Mouse (Mus musculus): Measurements from ENCODE around the gene Mcee. TPM values are rescaled to one million over a fixed set of nuclear protein-coding genes. Genes with fewer than 3 reads are reported as not detected.

The Mcee gene
- 18.9 TPM for polyA plus RNA-seq (2012; fragmentation: generic; extraction: Trizol)

DNA sequence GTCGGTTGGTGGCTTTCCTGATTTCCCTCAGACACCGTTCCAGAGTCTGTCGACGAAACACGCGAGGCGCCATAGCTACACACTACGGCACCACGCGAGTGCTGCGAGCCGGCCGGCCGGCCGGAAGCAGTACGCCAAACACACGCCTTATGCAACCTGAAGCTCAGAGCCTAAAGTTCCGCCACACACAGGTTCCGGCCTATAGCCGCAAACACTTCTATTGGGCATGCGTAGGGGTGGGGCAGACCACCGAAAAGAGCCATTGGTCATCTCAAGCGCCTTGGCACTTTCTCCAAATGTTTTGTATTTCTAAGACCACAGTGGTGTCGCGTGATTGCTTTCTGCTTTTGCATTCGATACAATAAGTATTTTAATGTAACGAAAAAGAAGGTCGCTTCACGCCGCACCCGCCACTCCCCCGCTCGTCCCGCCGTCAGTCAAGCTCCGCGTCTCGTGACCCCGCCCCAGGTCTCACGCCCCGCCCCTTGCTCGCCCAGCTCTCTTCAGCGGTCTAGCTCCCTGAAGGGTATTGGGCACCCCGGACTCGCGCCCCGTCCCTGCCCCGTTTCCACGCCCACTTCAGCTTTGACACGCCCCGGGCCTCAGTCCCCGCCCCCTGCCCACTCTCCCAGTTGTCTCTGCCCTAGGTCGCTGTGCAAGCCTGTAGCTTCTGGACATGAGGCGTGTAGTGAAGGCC, at the start of gene Mcee, which contains the start of gene Mphosph10:
Gene Mcee (plus strand): TSS at position 486 of the 697 bp plus-strand sequence.
Gene Mphosph10 (minus strand): TSS at position 147 of the 697 bp plus-strand sequence.
- Histone ChIP-seq H3ac (ENCODE audit: control insufficient read depth, insufficient read length) (peak within 1 kb of the TSS; percentile 17), H3K27me3 (ENCODE audit: control insufficient read depth, insufficient read depth, insufficient read length) (no peaks in the 10 kb centered on the region), H3K36me3 (ENCODE audit: control insufficient read depth, insufficient read depth) (peaks cover 25% of the 10 kb centered on the region), H3K4me3 (peak within 1 kb of the TSS; percentile 95), H3K79me2 (ENCODE audit: control insufficient read depth, insufficient read depth) (peaks cover 22% of the 10 kb centered on the region), H3K4me2 (ENCODE audit: low read depth) (peak within 1 kb of the TSS; percentile 91)
- TF ChIP-seq TCF12 (IDR thresholded peaks at IDR 0.05; ENCODE audit: insufficient read depth, poor library complexity, severe bottlenecking) (no peak), POLR2A (IDR thresholded peaks at IDR 0.05; ENCODE audit: insufficient read length, low read depth) (peak; percentile 91), SRF (IDR thresholded peaks at IDR 0.05; ENCODE audit: control insufficient read depth, insufficient read length, low read depth) (peak; percentile 60), TCF3 (IDR thresholded peaks at IDR 0.05; ENCODE audit: insufficient read length, low read depth) (no peak), USF1 (IDR thresholded peaks at IDR 0.05; ENCODE audit: low read depth) (no peak), E2F4 (IDR thresholded peaks at IDR 0.05; ENCODE audit: insufficient read depth) (no peak), MYOD1 (IDR thresholded peaks at IDR 0.05; ENCODE audit: control insufficient read depth in 1 of 3, insufficient read length in 2 of 3, low read depth in 2 of 3) (peak in 1 of 3 experiments; percentile 39), CEBPB (IDR thresholded peaks at IDR 0.05; ENCODE audit: insufficient read depth, poor library complexity, severe bottlenecking) (no peak), POLR2AphosphoS2 (IDR thresholded peaks at IDR 0.05; ENCODE audit: insufficient read length, low read depth) (peak; percentile 96), REST (IDR thresholded peaks at IDR 0.05; ENCODE audit: insufficient read depth, insufficient read length) (no peak), MAX (IDR thresholded peaks at IDR 0.05; ENCODE audit: low read depth) (no peak), MYOG (IDR thresholded peaks at IDR 0.05; ENCODE audit: control insufficient read depth in 1 of 3, insufficient read depth in 1 of 3, insufficient read length in 2 of 3, low read depth in 2 of 3) (peak in 1 of 3 experiments; percentile 52)

DNA sequence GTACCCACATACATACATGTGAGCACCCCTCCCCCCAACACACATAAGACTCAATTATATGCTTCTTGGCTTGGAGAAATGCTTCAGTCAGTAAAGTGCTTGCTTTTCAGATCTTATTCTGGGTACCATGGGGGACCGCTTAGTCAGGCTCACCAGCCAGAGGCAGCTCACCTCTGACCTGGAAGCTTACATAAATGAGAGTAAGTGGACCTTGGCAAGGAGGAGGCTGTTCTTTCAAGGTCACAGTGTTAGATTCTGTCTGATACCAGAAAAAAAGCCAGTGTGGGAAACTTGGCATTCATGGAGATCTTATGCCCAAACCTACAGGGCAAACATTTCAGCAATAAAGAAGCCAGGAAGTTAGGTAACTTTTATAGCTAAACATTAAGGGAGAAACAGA, 44.6 kb upstream of the Mcee start:
- H3K79me2 ChIP-seq (ENCODE audit: control insufficient read depth, insufficient read depth), result no peaks in the 10 kb centered on the region
- no peaks in the 10 kb centered on the region for H3K27me3 ChIP-seq (ENCODE audit: control insufficient read depth, insufficient read depth, insufficient read length)
- no peak overlapping the region for H3K4me2 ChIP-seq (ENCODE audit: low read depth)
- TF ChIP-seq POLR2AphosphoS2 (IDR thresholded peaks at IDR 0.05; ENCODE audit: insufficient read length, low read depth), result no peak
- TF ChIP-seq POLR2A (IDR thresholded peaks at IDR 0.05; ENCODE audit: insufficient read length, low read depth), result no peak
- TF ChIP-seq REST (IDR thresholded peaks at IDR 0.05; ENCODE audit: insufficient read depth, insufficient read length), result no peak
- TF ChIP-seq CEBPB (IDR thresholded peaks at IDR 0.05; ENCODE audit: insufficient read depth, poor library complexity, severe bottlenecking), result no peak
- TF ChIP-seq E2F4 (IDR thresholded peaks at IDR 0.05; ENCODE audit: insufficient read depth), result no peak
- no peak for TF ChIP-seq MAX (IDR thresholded peaks at IDR 0.05; ENCODE audit: low read depth)
- TF ChIP-seq USF1 (IDR thresholded peaks at IDR 0.05; ENCODE audit: low read depth), result no peak
- no peak for TF ChIP-seq TCF12 (IDR thresholded peaks at IDR 0.05; ENCODE audit: insufficient read depth, poor library complexity, severe bottlenecking)
- TF ChIP-seq MYOD1 (IDR thresholded peaks at IDR 0.05; ENCODE audit: control insufficient read depth in 1 of 3, insufficient read length in 2 of 3, low read depth in 2 of 3), result no peak
- TF ChIP-seq TCF3 (IDR thresholded peaks at IDR 0.05; ENCODE audit: insufficient read length, low read depth), result no peak
- TF ChIP-seq MYOG (IDR thresholded peaks at IDR 0.05; ENCODE audit: control insufficient read depth in 1 of 3, insufficient read depth in 1 of 3, insufficient read length in 2 of 3, low read depth in 2 of 3), result no peak
- TF ChIP-seq SRF (IDR thresholded peaks at IDR 0.05; ENCODE audit: control insufficient read depth, insufficient read length, low read depth), result no peak
- peaks cover 4% of the 10 kb centered on the region for H3K36me3 ChIP-seq (ENCODE audit: control insufficient read depth, insufficient read depth)
- H3K4me3 ChIP-seq, result no peak overlapping the region
- H3ac ChIP-seq (ENCODE audit: control insufficient read depth, insufficient read length), result no peak overlapping the region

DNA sequence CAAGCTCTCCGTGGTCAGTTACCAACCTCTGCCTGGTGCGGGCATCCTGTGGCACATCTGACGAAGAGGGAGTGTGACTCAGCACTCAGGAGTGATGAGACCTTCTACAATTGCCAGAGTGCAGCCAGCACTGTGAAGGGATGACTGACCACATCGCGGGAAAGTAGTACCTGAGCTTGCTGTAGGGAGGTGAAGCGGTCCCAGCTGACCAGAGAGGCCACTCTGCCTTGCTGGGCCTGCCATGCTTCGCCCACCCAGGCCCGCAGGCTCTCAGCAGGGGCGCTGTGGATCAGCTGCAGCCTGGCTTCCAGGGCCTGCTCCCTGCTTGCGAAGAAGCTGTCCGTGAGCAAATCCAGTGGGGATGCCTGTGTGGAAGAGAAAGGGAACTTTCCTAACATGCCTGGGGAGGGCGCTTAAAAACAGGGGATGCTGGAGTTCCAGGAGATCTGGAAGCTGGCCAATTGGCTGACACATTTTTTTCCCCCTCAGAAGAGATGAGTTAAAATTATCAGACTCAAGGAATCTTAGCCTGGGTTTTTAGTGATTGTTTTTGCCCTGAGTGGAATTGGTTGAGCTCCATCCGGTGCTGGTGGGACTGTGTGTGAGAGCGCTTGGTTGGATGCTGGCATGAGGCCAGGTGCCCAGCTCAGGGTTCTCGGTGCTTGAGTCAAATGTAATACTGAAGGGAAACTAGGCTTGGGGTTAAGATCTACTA, 43.1 kb upstream of the Mcee start:
- Histone ChIP-seq H3K36me3 (ENCODE audit: control insufficient read depth, insufficient read depth) (no peaks in the 10 kb centered on the region), H3K27me3 (ENCODE audit: control insufficient read depth, insufficient read depth, insufficient read length) (no peaks in the 10 kb centered on the region), H3ac (ENCODE audit: control insufficient read depth, insufficient read length) (no peak overlapping the region), H3K79me2 (ENCODE audit: control insufficient read depth, insufficient read depth) (no peaks in the 10 kb centered on the region), H3K4me3 (no peak overlapping the region), H3K4me2 (ENCODE audit: low read depth) (no peak overlapping the region)
- TF ChIP-seq POLR2A (IDR thresholded peaks at IDR 0.05; ENCODE audit: insufficient read length, low read depth) (no peak), POLR2AphosphoS2 (IDR thresholded peaks at IDR 0.05; ENCODE audit: insufficient read length, low read depth) (no peak), TCF12 (IDR thresholded peaks at IDR 0.05; ENCODE audit: insufficient read depth, poor library complexity, severe bottlenecking) (no peak), CEBPB (IDR thresholded peaks at IDR 0.05; ENCODE audit: insufficient read depth, poor library complexity, severe bottlenecking) (no peak), MAX (IDR thresholded peaks at IDR 0.05; ENCODE audit: low read depth) (no peak), MYOD1 (IDR thresholded peaks at IDR 0.05; ENCODE audit: control insufficient read depth in 1 of 3, insufficient read length in 2 of 3, low read depth in 2 of 3) (no peak), MYOG (IDR thresholded peaks at IDR 0.05; ENCODE audit: control insufficient read depth in 1 of 3, insufficient read depth in 1 of 3, insufficient read length in 2 of 3, low read depth in 2 of 3) (no peak), SRF (IDR thresholded peaks at IDR 0.05; ENCODE audit: control insufficient read depth, insufficient read length, low read depth) (no peak), E2F4 (IDR thresholded peaks at IDR 0.05; ENCODE audit: insufficient read depth) (no peak), USF1 (IDR thresholded peaks at IDR 0.05; ENCODE audit: low read depth) (no peak), REST (IDR thresholded peaks at IDR 0.05; ENCODE audit: insufficient read depth, insufficient read length) (no peak), TCF3 (IDR thresholded peaks at IDR 0.05; ENCODE audit: insufficient read length, low read depth) (no peak)

GRCm38 (mm10) chr7:64351087-64351486, 41.3 kb upstream of the Mcee start:
- Histone ChIP-seq H3K4me2 (ENCODE audit: low read depth) (no peak overlapping the region), H3K4me3 (no peak overlapping the region), H3ac (ENCODE audit: control insufficient read depth, insufficient read length) (no peak overlapping the region), H3K36me3 (ENCODE audit: control insufficient read depth, insufficient read depth) (no peaks in the 10 kb centered on the region), H3K27me3 (ENCODE audit: control insufficient read depth, insufficient read depth, insufficient read length) (no peaks in the 10 kb centered on the region), H3K79me2 (ENCODE audit: control insufficient read depth, insufficient read depth) (no peaks in the 10 kb centered on the region)
- TF ChIP-seq MYOD1 (IDR thresholded peaks at IDR 0.05; ENCODE audit: control insufficient read depth in 1 of 3, insufficient read length in 2 of 3, low read depth in 2 of 3), result no peak
- TF ChIP-seq TCF3 (IDR thresholded peaks at IDR 0.05; ENCODE audit: insufficient read length, low read depth), result no peak
